Mouse (Mus musculus) mouse embryonic stem cell (cell line): Measurements from ENCODE around the gene Rsf1.

Source experiments
- in situ Hi-C, 2 experiments: fragments of 300-500 bp; cut with MboI; formaldehyde crosslinking; loops; 1 replicate in 1 of 2; 3 replicates in 1 of 2; pipeline ENCODE4 v1.14.3; 2019 to 2020; ENCODE audit warnings: low sequenced_read_pairs in 2 of 2, low pct_unique_long_range_greater_than_20kb in 1 of 2, mixed read lengths in 1 of 2; ENCODE audit not compliant: unreplicated experiment in 1 of 2

Rsf1 gene

GRCm38 (mm10) chr7:97717326-97717725 is 137.6 kb downstream of the Rsf1 start:
- in situ Hi-C loops: no loop called here

DNA sequence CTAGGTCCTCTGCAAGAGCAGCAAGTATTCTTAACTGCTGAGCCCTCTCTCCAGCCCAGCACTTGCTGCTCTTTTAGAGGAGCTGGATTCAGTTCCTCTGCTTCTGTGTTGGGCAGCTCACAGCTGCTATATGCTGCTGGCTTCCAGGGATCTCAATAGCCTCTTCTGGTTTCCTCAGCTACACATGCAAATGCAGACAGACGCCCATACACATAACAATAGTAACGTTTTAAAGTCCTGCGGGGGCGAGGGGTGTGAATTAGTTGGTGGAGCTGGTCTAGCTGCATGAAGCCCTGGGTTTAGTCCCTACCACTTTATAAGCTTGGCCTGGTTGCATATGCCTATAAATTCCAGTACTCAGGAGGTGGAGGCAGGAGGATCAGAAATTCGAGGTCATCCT is 139.4 kb downstream of the Rsf1 start:
- in situ Hi-C loops: no loop called here

- in situ Hi-C loops: no loop called here
Observed at GRCm38 (mm10) chr7:97720109-97720508, 140.4 kb downstream of the Rsf1 start.

DNA sequence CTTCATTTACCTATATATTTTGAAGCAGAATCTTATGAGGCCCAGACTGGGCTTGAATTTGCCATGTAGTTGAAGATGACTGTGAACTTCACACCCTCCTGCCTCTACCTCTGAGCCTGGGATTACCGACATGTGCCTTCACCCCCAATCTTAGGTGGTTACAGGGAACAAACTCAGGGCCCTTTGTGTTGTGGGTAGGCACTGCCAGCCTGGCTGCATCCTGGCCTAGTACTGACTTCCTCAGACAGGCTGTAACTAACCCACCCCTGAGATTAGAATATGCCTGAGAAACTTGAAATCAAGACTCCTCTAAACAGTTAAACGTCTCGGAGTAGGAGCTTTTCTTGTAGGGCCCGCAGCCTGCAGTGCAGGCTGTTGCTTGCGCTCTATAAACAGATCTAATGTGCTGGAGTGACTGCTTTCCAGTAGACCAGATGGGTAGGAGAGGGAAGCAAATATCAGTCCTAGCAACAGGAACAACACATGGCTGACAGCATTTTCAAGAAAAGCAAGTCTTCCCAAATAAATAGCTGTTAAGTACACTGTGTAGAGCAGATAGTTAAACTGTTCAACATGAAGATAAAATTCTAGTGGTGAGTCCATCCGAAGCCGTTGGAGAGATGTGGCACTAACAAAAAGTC is 142.7 kb downstream of the Rsf1 start:
- in situ Hi-C loops: no loop called here

DNA sequence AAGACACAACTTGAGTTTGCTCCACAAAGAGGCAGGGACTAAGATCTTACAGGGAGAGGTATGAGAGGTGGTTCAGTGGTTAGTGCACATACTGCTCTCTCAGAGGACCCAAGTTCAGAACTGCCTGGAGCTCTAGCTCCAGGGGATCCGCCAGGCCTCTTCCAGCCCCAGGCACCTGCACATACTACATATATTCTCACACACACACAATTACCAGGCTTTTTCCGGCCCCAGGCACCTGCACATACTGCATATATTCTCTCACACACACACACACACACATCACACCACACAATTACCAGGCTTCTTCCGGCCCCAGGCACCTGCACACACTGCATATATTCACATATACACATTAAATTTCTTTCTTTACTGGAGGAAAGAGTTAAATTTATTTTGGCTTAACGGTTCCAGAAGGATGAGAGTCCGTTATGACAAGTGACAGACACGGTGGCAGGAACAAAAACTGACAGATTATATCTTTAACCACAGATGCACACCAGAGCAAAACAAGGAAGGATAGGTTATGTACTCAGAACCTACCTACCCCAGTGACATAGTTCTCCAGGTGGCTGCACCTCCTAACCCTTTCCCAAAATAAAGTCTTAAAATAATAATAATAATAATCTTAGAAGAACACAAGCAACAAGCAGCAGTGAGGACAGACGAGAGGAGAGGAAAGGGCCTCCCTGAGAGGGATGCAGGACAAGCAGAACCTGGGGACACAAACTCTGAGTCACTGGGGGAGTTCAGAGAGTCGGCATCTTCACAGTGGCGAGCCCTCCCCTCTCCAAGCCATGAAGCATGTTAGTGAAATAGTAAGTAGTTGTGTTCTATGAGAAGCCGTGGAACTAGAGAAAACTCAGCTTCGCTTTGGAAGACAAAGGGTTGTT is 144.2 kb downstream of the Rsf1 start:
- in situ Hi-C loops: no loop called here

DNA sequence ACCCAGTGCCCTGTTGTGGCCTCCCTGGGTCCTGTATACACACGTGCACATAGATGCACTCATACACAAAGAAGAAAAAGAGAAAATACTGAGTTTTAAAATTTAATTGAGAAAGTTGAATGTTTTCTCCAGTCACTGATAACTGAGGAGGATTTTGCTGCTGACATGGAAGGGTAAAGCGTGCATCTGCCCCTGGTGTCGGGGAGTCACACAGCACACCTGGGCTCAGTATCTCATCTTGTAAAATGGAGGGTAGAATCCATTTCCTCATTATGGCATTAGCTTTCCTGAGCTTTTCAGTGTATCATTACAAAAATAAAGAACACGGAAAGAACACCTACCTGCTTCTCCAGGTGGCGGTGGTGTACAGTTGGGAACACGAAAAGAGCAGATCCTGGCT is 145.7 kb downstream of the Rsf1 start:
- in situ Hi-C loops: loop anchor here in 1 of 2 experiments (25.0 kb wide), 1 partner anchor 387 kb away; the partner anchor contains the start of gene Myo7a

- in situ Hi-C loops: loop anchor here in 1 of 2 experiments (25.0 kb wide), 1 partner anchor 386 kb away; the partner anchor contains the start of gene Myo7a
Observed at GRCm38 (mm10) chr7:97726080-97726479, 146.4 kb downstream of the Rsf1 start.

GRCm38 (mm10) chr7:97726778-97727177 is 147.1 kb downstream of the Rsf1 start:
- in situ Hi-C loops: loop anchor here in 1 of 2 experiments (25.0 kb wide), 1 partner anchor 386 kb away; the partner anchor contains the start of gene Myo7a

GRCm38 (mm10) chr7:97728666-97729614 is 149.3 kb downstream of the Rsf1 start:
- in situ Hi-C loops: loop anchor here in 1 of 2 experiments (25.0 kb wide), 1 partner anchor 383 kb away; the partner anchor contains the start of gene Myo7a

GRCm38 (mm10) chr7:97730427-97730826 is 150.7 kb downstream of the Rsf1 start:
- in situ Hi-C loops: loop anchor here in 1 of 2 experiments (25.0 kb wide), 1 partner anchor 382 kb away; the partner anchor contains the start of gene Myo7a

DNA sequence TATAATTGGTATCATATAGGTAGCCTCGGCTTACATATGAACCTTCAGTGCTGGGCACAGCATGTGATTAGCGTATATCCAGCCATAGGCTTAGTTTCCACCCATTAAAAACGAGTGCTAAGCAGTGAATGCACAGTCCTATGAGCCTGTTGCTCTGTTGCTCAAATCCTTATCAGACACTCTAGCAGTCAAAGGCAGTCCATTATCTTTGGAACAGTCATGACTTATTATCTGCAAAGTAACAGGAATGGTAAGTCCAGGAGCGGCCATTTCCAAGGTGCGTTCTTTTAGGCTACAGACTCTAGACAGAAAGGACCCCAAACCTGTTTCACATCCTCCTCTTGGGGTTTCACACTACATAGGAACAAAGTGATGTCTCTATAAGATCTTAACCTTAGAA is 153.9 kb downstream of the Rsf1 start:
- in situ Hi-C loops: loop anchor here in 1 of 2 experiments (25.0 kb wide), 1 partner anchor 379 kb away; the partner anchor contains the start of gene Myo7a

- in situ Hi-C loops: loop anchor here in 1 of 2 experiments (25.0 kb wide), 1 partner anchor 377 kb away; the partner anchor contains the start of gene Myo7a
Observed at GRCm38 (mm10) chr7:97735021-97735420, 155.3 kb downstream of the Rsf1 start.

- in situ Hi-C loops: loop anchor here in 1 of 2 experiments (25.0 kb wide), 1 partner anchor 376 kb away; the partner anchor contains the start of gene Myo7a
Observed at GRCm38 (mm10) chr7:97735886-97736420, 156.3 kb downstream of the Rsf1 start.

DNA sequence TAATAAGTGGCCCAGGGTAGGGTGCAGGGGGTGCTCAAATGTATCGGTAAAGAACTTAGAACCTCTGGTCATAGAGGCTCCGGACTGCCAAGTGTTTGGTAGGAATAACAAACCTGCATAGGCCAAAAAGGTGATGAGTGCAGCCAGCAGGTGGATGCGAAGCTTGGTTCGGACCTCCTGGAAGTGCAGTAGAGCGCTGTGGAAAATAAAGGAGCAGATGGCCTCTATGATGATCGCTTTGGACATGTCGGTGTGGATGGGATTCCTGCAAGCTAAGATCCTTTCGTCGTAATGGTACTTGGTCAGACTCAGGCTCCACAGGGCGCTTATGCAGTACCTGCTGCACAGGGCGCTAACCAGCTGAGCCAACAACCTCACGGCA is 157.6 kb downstream of the Rsf1 start:
- in situ Hi-C loops: loop anchor here in 1 of 2 experiments (25.0 kb wide), 1 partner anchor 375 kb away; the partner anchor contains the start of gene Myo7a

DNA sequence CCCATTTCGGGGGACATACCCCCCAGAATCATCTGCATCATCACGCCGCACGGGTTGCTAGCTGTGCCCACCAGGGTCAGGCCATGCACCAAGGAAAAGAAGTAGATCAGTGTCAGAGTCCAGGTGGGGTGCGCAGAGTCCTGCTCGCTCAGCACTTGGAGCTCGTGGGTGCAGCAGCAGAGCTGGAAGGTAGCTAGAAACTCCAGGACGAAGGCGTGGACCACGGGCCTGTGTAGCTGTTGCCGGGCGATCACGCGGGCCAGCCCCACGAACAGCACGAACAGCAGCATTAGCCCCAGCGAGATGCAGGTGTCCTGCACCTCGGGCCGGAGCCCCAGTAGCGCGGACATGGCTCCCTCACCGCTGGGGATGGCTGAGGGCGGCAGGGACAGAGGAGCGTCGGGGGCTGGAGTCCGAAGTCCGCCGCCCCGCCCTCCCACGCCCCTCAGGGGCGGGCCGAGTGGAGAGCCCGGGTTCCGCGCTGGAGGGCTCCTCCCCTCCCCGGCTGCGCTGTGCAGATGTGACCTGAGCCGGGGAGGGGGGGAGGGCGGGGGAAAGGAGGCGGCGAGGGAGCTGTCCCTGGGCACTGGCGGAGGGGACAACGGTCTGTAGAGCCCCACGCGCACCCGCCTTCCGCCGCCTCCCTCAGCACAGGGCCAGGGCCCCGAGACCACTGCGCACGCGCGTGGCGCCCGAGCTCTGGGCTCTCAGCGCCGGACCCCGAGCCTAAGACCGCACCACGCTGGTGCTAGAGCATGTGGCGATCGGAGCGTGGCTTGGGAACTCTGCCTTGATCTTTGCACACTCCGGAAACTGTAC is 158.2 kb downstream of the Rsf1 start, which contains the start of gene Aqp11:
TSS of gene Aqp11 (minus strand) at position 652 of the 819 bp plus-strand sequence.
- in situ Hi-C loops: loop anchor here in 1 of 2 experiments (25.0 kb wide), 1 partner anchor 374 kb away; the partner anchor contains the start of gene Myo7a

- in situ Hi-C loops: loop anchor here (10.0 to 25.0 kb wide), 3 partner anchors 244 to 384 kb away; partner anchors contain the start of gene Myo7a (in 1 of the 2)
Observed at GRCm38 (mm10) chr7:97740948-97741347, 161.3 kb downstream of the Rsf1 start.
